Mouse (Mus musculus): ENCODE measurements around the gene Tmem178b. TPM values are rescaled to one million over a fixed set of nuclear protein-coding genes. Genes with fewer than 3 reads are reported as not detected.

Gene Tmem178b
- polyA plus RNA-seq, 1 experiment, result 0.29 TPM

GRCm38 (mm10) chr6:39917242-39917641 is 44.2 kb downstream of the Tmem178b start:
- WGBS, result 43% methylated on average over 8 of the region's 8 CpGs
- Histone ChIP-seq H3K27me3 (ENCODE audit: control insufficient read depth, insufficient read depth, low read length) (no peaks in the 10 kb centered on the region), H3K4me3 (ENCODE audit: low read depth, low read length) (no peak overlapping the region), H3K36me3 (ENCODE audit: control insufficient read depth, insufficient read depth, low read length) (no peaks in the 10 kb centered on the region), H3K27ac (ENCODE audit: insufficient read depth, low read depth, low read length) (no peak overlapping the region), H3K4me1 (ENCODE audit: control insufficient read depth, insufficient read depth, insufficient read length, low read length) (no peaks in the 10 kb centered on the region)
- TF ChIP-seq POLR2A (IDR thresholded peaks at IDR 0.05; ENCODE audit: low read depth, low read length), result no peak
- TF ChIP-seq CTCF (IDR thresholded peaks at IDR 0.05; ENCODE audit: extremely low read depth, insufficient read length, insufficient replicate concordance, low read depth, low read length), result no peak

DNA sequence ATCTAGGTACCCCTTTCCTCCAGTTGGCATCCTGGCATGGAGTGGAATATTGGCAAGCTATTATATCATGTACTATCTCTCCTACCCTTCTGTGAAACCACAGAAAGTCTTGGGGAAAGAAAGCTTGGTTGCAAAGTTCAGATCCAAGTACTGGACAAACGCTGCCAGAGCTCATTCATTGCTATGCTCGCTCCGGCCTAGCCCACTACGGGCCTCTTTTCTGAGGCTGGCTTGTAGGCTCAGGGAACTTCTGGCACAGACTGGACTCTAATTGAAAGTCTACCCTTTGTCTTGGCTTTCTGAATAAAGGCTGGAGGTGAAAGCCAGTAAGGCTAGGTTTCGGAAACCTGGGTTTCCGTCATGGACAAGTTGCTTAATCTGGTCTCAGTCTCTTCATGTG is 44.7 kb downstream of the Tmem178b start:
- Histone ChIP-seq H3K4me1 (ENCODE audit: control insufficient read depth, insufficient read depth, insufficient read length, low read length) (no peaks in the 10 kb centered on the region), H3K36me3 (ENCODE audit: control insufficient read depth, insufficient read depth, low read length) (no peaks in the 10 kb centered on the region), H3K27ac (ENCODE audit: insufficient read depth, low read depth, low read length) (no peak overlapping the region), H3K27me3 (ENCODE audit: control insufficient read depth, insufficient read depth, low read length) (no peaks in the 10 kb centered on the region), H3K4me3 (ENCODE audit: low read depth, low read length) (no peak overlapping the region)
- TF ChIP-seq POLR2A (IDR thresholded peaks at IDR 0.05; ENCODE audit: low read depth, low read length), result no peak
- no peak for TF ChIP-seq CTCF (IDR thresholded peaks at IDR 0.05; ENCODE audit: extremely low read depth, insufficient read length, insufficient replicate concordance, low read depth, low read length)
- 92% methylated on average over 6 of the region's 6 CpGs for WGBS

DNA sequence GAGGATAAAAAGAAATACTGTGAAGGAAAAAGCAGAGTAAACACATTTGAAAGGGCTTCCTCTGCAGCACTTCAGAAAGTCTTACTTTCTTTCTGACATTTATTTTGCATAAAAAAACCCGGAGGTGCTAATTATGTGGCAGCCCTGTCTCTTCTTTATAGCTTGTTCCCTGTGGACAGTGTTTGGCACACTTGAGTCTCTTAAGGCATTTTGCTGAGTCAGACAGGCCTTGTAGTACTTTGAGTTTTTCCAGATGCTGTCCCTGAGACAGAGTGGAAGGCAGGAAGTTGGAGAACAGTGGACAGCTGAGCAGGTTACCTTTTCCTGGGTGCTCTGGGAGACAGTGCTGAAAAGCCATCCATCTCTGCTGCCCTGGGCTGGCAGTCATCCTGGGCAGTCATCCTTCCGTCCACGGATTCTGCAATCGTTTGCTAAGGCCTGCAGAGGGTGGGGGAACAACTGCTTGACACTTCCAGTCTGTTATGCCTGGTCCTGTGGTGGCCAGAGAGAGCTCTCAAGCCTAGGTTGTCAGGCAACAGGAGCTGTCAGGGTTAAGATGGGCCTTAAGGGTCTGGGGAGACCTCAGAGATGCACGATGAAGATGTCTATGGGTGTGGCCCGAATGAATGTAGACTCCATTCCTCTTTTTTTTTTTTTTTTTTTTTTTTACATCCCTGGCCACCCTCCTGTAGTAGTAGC is 46.1 kb downstream of the Tmem178b start:
- WGBS, result 69% methylated on average over 6 of the region's 6 CpGs
- Histone ChIP-seq H3K27me3 (ENCODE audit: control insufficient read depth, insufficient read depth, low read length) (no peaks in the 10 kb centered on the region), H3K36me3 (ENCODE audit: control insufficient read depth, insufficient read depth, low read length) (no peaks in the 10 kb centered on the region), H3K4me3 (ENCODE audit: low read depth, low read length) (no peak overlapping the region), H3K27ac (ENCODE audit: insufficient read depth, low read depth, low read length) (no peak overlapping the region), H3K4me1 (ENCODE audit: control insufficient read depth, insufficient read depth, insufficient read length, low read length) (no peaks in the 10 kb centered on the region)
- no peak for TF ChIP-seq CTCF (IDR thresholded peaks at IDR 0.05; ENCODE audit: extremely low read depth, insufficient read length, insufficient replicate concordance, low read depth, low read length)
- no peak for TF ChIP-seq POLR2A (IDR thresholded peaks at IDR 0.05; ENCODE audit: low read depth, low read length)

DNA sequence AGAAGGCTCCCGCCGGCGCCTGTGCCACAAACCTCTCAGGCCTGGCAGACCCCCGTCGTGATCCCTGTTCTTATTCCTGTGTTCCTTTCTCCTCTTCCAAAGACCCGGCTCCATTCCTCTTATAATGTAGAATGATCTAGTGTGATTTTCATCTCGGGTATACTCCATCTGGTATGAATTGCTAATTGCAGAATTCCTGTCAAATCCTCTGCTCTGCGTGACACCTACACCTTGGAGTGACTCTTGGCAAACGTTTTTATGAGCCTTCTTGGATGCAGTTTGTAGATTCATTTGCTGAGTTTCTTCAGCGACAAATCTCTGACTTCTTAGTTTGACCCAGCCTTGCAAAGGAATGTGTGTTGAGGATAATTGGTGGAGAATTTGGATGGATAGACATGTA is 53.4 kb downstream of the Tmem178b start:
- Histone ChIP-seq H3K36me3 (ENCODE audit: control insufficient read depth, insufficient read depth, low read length) (no peaks in the 10 kb centered on the region), H3K27ac (ENCODE audit: insufficient read depth, low read depth, low read length) (no peak overlapping the region), H3K27me3 (ENCODE audit: control insufficient read depth, insufficient read depth, low read length) (no peaks in the 10 kb centered on the region), H3K4me1 (ENCODE audit: control insufficient read depth, insufficient read depth, insufficient read length, low read length) (no peaks in the 10 kb centered on the region), H3K4me3 (ENCODE audit: low read depth, low read length) (no peak overlapping the region)
- TF ChIP-seq POLR2A (IDR thresholded peaks at IDR 0.05; ENCODE audit: low read depth, low read length), result no peak
- WGBS, result 84% methylated on average over 10 of the region's 10 CpGs

DNA sequence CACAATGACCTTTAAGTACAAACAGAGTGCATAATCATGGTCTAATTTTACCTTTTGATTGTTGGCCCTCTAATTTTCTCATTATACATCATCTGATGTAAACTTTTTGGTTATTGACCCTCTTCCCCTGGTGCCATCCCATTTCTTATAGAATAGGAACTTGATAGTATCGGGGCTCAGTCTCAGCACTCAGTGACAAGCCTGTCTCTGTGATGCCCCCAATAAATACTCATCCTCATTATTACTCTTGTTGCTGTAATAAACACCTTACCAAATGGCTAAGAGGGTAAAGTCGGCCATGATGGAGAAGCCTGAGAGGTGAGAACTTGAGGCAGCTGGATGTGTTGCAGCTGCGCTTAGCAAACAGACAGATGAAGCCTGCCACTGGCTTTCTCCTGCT is 63.5 kb downstream of the Tmem178b start:
- Histone ChIP-seq H3K4me3 (ENCODE audit: low read depth, low read length) (no peak overlapping the region), H3K27me3 (ENCODE audit: control insufficient read depth, insufficient read depth, low read length) (no peaks in the 10 kb centered on the region), H3K27ac (ENCODE audit: insufficient read depth, low read depth, low read length) (no peak overlapping the region), H3K36me3 (ENCODE audit: control insufficient read depth, insufficient read depth, low read length) (no peaks in the 10 kb centered on the region), H3K4me1 (ENCODE audit: control insufficient read depth, insufficient read depth, insufficient read length, low read length) (no peaks in the 10 kb centered on the region)
- TF ChIP-seq POLR2A (IDR thresholded peaks at IDR 0.05; ENCODE audit: low read depth, low read length) (no peak), CTCF (IDR thresholded peaks at IDR 0.05; ENCODE audit: extremely low read depth, insufficient read length, insufficient replicate concordance, low read depth, low read length) (no peak)
- WGBS, result 67% methylated on average over 3 of the region's 3 CpGs

- H3K36me3 ChIP-seq (ENCODE audit: control insufficient read depth, insufficient read depth, low read length), result no peaks in the 10 kb centered on the region
- TF ChIP-seq POLR2A (IDR thresholded peaks at IDR 0.05; ENCODE audit: low read depth, low read length) (no peak), CTCF (IDR thresholded peaks at IDR 0.05; ENCODE audit: extremely low read depth, insufficient read length, insufficient replicate concordance, low read depth, low read length) (no peak)
- H3K27ac ChIP-seq (ENCODE audit: insufficient read depth, low read depth, low read length), result no peak overlapping the region
- no peaks in the 10 kb centered on the region for H3K27me3 ChIP-seq (ENCODE audit: control insufficient read depth, insufficient read depth, low read length)
- 87% methylated on average over 7 of the region's 7 CpGs for WGBS
- no peaks in the 10 kb centered on the region for H3K4me1 ChIP-seq (ENCODE audit: control insufficient read depth, insufficient read depth, insufficient read length, low read length)
- H3K4me3 ChIP-seq (ENCODE audit: low read depth, low read length), result no peak overlapping the region
Observed at GRCm38 (mm10) chr6:39940920-39941319, 67.8 kb downstream of the Tmem178b start.

DNA sequence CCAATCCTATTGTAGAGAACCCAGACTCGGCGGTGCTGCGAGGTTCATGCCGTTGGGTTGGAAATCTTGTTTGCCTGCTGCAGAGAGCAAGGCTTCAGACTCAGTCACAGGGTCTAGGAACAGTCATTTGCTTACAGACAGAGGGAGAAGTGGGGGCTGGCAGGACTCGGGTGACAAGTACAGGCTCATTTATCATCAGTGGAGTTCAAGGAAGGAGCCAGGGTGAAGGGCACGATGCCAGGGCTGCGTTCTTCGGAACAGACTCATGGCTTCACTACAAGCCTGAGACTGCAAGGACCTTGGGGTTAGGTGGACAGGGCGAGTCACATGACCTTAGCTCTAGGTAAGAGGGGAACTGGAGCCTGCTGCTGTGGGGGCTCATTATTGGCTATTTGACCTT is 71.8 kb downstream of the Tmem178b start:
- Histone ChIP-seq H3K27ac (ENCODE audit: insufficient read depth, low read depth, low read length) (no peak overlapping the region), H3K4me1 (ENCODE audit: control insufficient read depth, insufficient read depth, insufficient read length, low read length) (no peaks in the 10 kb centered on the region), H3K27me3 (ENCODE audit: control insufficient read depth, insufficient read depth, low read length) (no peaks in the 10 kb centered on the region), H3K36me3 (ENCODE audit: control insufficient read depth, insufficient read depth, low read length) (no peaks in the 10 kb centered on the region), H3K4me3 (ENCODE audit: low read depth, low read length) (no peak overlapping the region)
- TF ChIP-seq CTCF (IDR thresholded peaks at IDR 0.05; ENCODE audit: extremely low read depth, insufficient read length, insufficient replicate concordance, low read depth, low read length), result no peak
- TF ChIP-seq POLR2A (IDR thresholded peaks at IDR 0.05; ENCODE audit: low read depth, low read length), result no peak
- WGBS, result 77% methylated on average over 9 of the region's 9 CpGs

All from small intestine, adult 2 months (tissue).